Mouse (Mus musculus) CH12.LX (cell line): ENCODE data around the gene Rsph3b. TPM values are rescaled to one million over a fixed set of nuclear protein-coding genes. Genes with fewer than 3 reads are reported as not detected.
"Not testable (repeated sequence)": the region's sequence is repeated elsewhere in the genome, so short reads cannot be mapped to it uniquely, and the experiment has no call there.

Source experiments
- DNase-seq: peaks from one replicate; pipeline ENCODE4 v3.0.0-alpha.2; 2013; ENCODE audit errors: extremely low read depth
- H3K27ac ChIP-seq: 2 replicates; pipeline ENCODE4 v1.5.1; 2012; ENCODE audit warnings: low read depth, mild to moderate bottlenecking, control low read depth, moderate library complexity; ENCODE audit not compliant: insufficient read depth
- H3K27me3 ChIP-seq: replicated peaks from 2 replicates; pipeline ENCODE3; 2012; ENCODE audit warnings: inconsistent platforms
- H3K36me3 ChIP-seq, 2 experiments: replicated peaks in 1 of 2; 2 replicates each; pipeline versions ENCODE3 to v1.6.1; 2012; ENCODE audit warnings: inconsistent platforms in 1 of 2, low read length in 1 of 2, mild to moderate bottlenecking in 1 of 2, mixed read lengths in 1 of 2, moderate library complexity in 1 of 2; ENCODE audit not compliant: control insufficient read depth in 1 of 2, insufficient read depth in 1 of 2
- H3K4me1 ChIP-seq, 2 experiments: 2 replicates each; pipeline ENCODE4 v1.6.1; 2012; ENCODE audit warnings: inconsistent platforms in 1 of 2, moderate library complexity in 1 of 2; ENCODE audit not compliant: insufficient read depth in 2 of 2, control insufficient read depth in 1 of 2
- H3K4me2 ChIP-seq: 2 replicates; pipeline ENCODE4 v1.6.1; 2012; ENCODE audit warnings: low read depth, mild to moderate bottlenecking, control low read depth; ENCODE audit not compliant: poor library complexity, insufficient read depth, severe bottlenecking
- H3K4me3 ChIP-seq, 3 experiments: fragments of 150-350 bp in 1 of 3; sonication (generic) in 1 of 3; replicated peaks in 1 of 3; 2 replicates each; pipeline versions ENCODE3 to v1.5.1; 2011 to 2012; ENCODE audit warnings: low read depth in 2 of 3, low read length in 2 of 3, mild to moderate bottlenecking in 2 of 3, moderate library complexity in 2 of 3, control low read depth in 1 of 3, improper control_type of control experiment in 1 of 3, inconsistent platforms in 1 of 3, mixed read lengths in 1 of 3; ENCODE audit not compliant: poor library complexity in 1 of 3
- H3K79me2 ChIP-seq: replicated peaks from 2 replicates; pipeline ENCODE4 v1.6.1; 2012; ENCODE audit warnings: mild to moderate bottlenecking, moderate library complexity; ENCODE audit not compliant: control insufficient read depth, poor library complexity, insufficient read depth, severe bottlenecking; ENCODE audit errors: extremely low read depth
- H3K9ac ChIP-seq: 2 replicates; pipeline ENCODE4 v1.6.1; 2012; ENCODE audit warnings: low read depth, mild to moderate bottlenecking, control low read depth, moderate library complexity; ENCODE audit not compliant: insufficient read depth
- H3K9me3 ChIP-seq: replicated peaks from 2 replicates; pipeline ENCODE3; 2012; ENCODE audit warnings: low read length, inconsistent platforms, mixed read lengths
- BHLHE40 ChIP-seq: IDR thresholded peaks from 2 replicates; pipeline ENCODE4 v1.6.1; 2011; ENCODE audit warnings: mild to moderate bottlenecking, low read depth, low read length, improper control_type of control experiment
- MXI1 ChIP-seq: IDR thresholded peaks from 2 replicates; pipeline ENCODE4 v1.6.1; 2011; ENCODE audit warnings: mild to moderate bottlenecking, low read depth, low read length, improper control_type of control experiment
- POLR2A ChIP-seq: IDR thresholded peaks from 2 replicates; pipeline ENCODE4 v1.6.1; 2011; ENCODE audit warnings: low read depth, mild to moderate bottlenecking, improper control_type of control experiment, low read length
- SIN3A ChIP-seq: IDR thresholded peaks from 2 replicates; pipeline ENCODE4 v1.6.1; 2012; ENCODE audit warnings: low read length, improper control_type of control experiment, inconsistent platforms
- dilution Hi-C: fragments of 300-500 bp; cut with MboI; formaldehyde crosslinking; loops from 2 replicates; pipeline ENCODE4 v1.14.3; 2020; ENCODE audit warnings: low sequenced_read_pairs; ENCODE audit not compliant: extremely low pct_unique_long_range_greater_than_20kb, extremely low pct_ligation_motif_present
- in situ Hi-C: fragments of 300-500 bp; cut with MboI; formaldehyde crosslinking; loops from 3 replicates; pipeline ENCODE4 v1.14.3; 2019; ENCODE audit warnings: low sequenced_read_pairs, low pct_ligation_motif_present, low pct_unique_long_range_greater_than_20kb, mixed read lengths
- polyA plus RNA-seq: library from polyadenylated mRNA; unstranded; fragments of >175 nt; gene quantifications from 2 replicates; pipeline ENCODE4 v1.2.1, GENCODE M21; 2012; ENCODE audit warnings: low read depth; ENCODE audit not compliant: insufficient read length
- total RNA-seq, 2 experiments: library from RNA; depleted of rRNA; stranded (reverse); fragments of 300-350 nt in 1 of 2; fragments of >200 nt in 1 of 2; gene quantifications; 2 replicates each; pipeline ENCODE4 v1.2.3; 2012 to 2014

Gene Rsph3b
- total and polyA plus RNA-seq, 3 experiments = 8.3 to 19.7 (median 12.2) TPM

DNA sequence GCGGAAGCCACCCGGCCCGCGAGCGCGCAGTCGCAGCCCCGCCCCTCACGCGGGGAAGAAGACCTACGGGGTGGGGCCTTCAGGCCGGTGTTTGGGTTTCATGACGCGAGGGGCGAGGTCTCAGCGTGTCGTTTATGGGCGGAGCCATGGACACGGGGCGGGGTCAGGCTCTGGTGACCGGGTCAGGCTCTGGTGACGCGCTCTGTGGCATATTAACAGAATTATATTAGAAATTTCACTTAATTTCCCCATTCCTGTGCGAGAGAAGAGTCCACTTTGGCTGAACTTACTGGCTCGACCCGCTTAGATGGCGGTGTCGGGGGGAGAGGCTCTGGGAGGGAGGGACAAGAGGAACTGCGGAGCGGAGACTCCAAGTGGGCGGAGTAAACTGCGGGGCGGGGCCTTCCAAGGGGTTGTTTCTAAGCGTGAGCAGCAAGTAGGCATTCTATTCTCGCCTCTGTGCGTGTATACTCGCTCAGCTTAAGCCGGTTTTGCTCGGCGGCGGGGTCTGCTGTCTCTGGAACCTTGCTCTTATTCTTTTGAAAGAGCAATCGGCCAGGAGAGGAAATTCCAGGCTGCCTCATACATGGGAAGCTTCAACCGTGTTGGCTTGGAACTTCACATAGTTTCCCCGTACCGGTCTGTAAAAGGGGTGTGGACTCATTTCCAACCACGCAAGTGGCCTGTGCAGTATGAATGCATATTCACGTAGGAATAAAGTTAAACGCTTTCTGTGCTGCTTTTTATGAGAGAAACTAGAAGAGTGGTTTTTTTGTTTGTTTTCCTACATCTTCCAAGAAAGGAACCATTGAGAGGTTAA lies 12.9 kb upstream of the Rsph3b start:
- in situ Hi-C loops, H3K36me3 ChIP-seq, H3K27ac ChIP-seq, dilution Hi-C loops, DNase-seq, H3K9ac ChIP-seq, H3K27me3 ChIP-seq, H3K79me2 ChIP-seq, H3K4me1 ChIP-seq, H3K9me3 ChIP-seq: not testable (repeated sequence)
- H3K4me2 ChIP-seq = peak overlapping the region; percentile 61; the same call in 1 of the 2 replicates
- H3K4me3 ChIP-seq = peak overlapping the region in 2 of 3 experiments; percentile 23 to 35
- TF ChIP-seq MXI1 (0 out of 2 replicates have a peak, but pooled peaks have one; percentile 23), SIN3A (peak; percentile 31; the same call in 1 of the 2 replicates), POLR2A (peak; percentile 55; the same call in 1 of the 2 replicates)

DNA sequence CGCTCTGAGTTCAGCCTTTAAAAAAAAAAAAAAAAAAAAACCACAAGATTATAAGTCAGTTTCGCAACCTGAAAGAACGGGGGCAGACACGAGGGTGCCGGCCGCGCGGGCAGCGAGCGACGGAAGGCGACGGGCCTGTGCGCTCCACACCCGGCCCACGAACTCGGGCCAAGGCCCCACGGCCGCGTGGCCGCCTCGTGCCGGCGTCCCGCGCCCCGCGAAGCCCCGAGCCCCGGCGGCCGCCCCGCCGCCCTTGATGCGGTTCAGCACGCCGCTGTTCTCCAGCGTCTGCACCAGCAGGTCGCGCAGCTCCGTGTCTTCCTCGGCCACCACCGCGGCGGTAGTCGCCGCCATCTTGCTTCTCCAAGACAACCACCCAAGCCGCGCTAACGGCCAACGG lies 12.3 kb upstream of the Rsph3b start, which contains the start of gene Tagap1:
TSS of gene Tagap1 (minus strand) at position 381 of the 400 bp plus-strand sequence.
- in situ Hi-C loops, H3K79me2 ChIP-seq, H3K36me3 ChIP-seq, H3K9me3 ChIP-seq, H3K27me3 ChIP-seq, dilution Hi-C loops, H3K4me1 ChIP-seq, DNase-seq: not testable (repeated sequence)
- peak within 1 kb of the TSS; percentile 81 for H3K9ac ChIP-seq
- H3K27ac ChIP-seq = peak within 1 kb of the TSS; percentile 28; the same call in 1 of the 2 replicates
- H3K4me2 ChIP-seq = peak within 1 kb of the TSS; percentile 61; the same call in 1 of the 2 replicates
- H3K4me3 ChIP-seq = peak within 1 kb of the TSS; percentile 54 to 68 (median 56)
- 0 out of 2 replicates have a peak, but pooled peaks have one; percentile 5 for TF ChIP-seq MXI1

- peak overlapping the region in 2 of 3 experiments; percentile 56 to 68 for H3K4me3 ChIP-seq
- DNase-seq, H3K36me3 ChIP-seq: not testable (repeated sequence)
Measured at GRCm38 (mm10) chr17:6960349-6960748, 11.9 kb upstream of the Rsph3b start.

GRCm38 (mm10) chr17:6959543-6960259 lies 11.2 kb upstream of the Rsph3b start:
- peak overlapping the region; percentile 36; the same call in 1 of the 2 replicates for H3K4me2 ChIP-seq
- dilution Hi-C loops, H3K9me3 ChIP-seq, DNase-seq, H3K27me3 ChIP-seq, in situ Hi-C loops, H3K4me1 ChIP-seq, H3K36me3 ChIP-seq, H3K79me2 ChIP-seq, H3K27ac ChIP-seq: not testable (repeated sequence)
- peak overlapping the region in 2 of 3 experiments; percentile 38 to 56 for H3K4me3 ChIP-seq
- H3K9ac ChIP-seq = peak overlapping the region; percentile 81; the same call in 1 of the 2 replicates

More at GRCm38 (mm10) chr17:6960349-6960748, 11.9 kb upstream of the Rsph3b start:
- H3K27me3 ChIP-seq, H3K79me2 ChIP-seq, in situ Hi-C loops, H3K4me1 ChIP-seq, H3K27ac ChIP-seq, H3K9me3 ChIP-seq, dilution Hi-C loops: not testable (repeated sequence)
- Histone ChIP-seq H3K9ac (peak overlapping the region; percentile 81), H3K4me2 (peak overlapping the region; percentile 36; the same call in 1 of the 2 replicates)
- peak; percentile 69 for TF ChIP-seq BHLHE40

DNA sequence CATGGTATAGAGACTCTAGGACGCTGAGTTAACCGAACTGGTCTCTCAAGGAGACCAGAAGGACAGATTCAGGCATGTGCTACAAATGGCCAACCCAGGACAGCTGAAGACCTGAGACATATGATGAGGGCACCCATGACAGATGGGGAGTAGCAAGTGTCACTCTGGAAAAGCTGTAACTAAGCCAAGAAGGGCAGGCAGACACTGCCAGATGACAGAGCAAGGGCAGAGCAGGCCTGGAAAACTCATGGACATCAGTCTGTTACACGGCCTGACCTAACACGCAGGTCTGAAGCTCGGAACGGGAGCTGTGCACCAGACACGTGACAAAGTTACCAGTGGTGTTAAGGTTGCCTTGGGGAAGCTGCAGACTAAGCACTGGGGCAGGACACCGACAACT lies 10.4 kb upstream of the Rsph3b start:
- H3K36me3 ChIP-seq, H3K4me3 ChIP-seq, H3K4me1 ChIP-seq, in situ Hi-C loops, H3K9ac ChIP-seq, H3K4me2 ChIP-seq, H3K79me2 ChIP-seq, DNase-seq, H3K27me3 ChIP-seq, H3K9me3 ChIP-seq, H3K27ac ChIP-seq, dilution Hi-C loops: not testable (repeated sequence)
